Mouse (Mus musculus): ENCODE results near the gene Olfr312.

DNA sequence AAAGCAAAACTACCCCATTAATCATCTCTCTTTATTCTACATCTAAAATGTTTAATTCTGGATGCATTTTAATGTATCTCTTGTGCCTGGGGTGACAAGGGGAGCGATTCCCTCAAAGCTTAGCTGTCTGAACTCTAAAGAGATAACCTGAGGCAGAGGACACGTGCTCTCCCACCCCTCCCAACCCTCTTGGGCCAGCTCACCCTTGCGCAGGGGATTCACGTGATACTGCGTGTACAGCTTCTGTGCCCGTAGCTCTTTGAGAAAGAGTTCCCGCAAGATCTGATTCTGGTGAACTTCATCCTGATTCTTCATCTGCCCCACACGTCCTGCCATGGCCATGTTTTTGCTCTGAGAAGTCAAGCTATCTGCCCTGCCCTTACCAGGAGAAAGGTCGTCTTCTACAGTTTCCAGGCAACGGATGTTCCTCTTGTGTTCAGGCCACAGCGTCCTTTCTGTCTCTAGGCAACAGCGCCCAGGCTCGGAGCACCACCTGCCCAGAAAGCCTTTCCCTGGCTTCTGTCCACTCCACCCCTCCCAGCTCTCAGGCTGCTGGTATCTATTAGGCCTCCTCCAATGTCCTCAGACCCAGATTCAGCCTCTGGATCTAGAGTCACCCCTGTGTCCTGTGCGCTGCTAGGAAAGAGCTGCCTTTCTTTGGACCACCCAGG is 27.3 kb upstream of the Olfr312 start, which contains the start of gene Fam183b:
- no peak for TF ChIP-seq POLR2A (IDR thresholded peaks at IDR 0.05; ENCODE audit: insufficient read depth, low read length)
- TF ChIP-seq CTCF (IDR thresholded peaks at IDR 0.05; ENCODE audit: low read depth, low read length): no peak
